ENCODE assay signal across 30 mouse cellular contexts in the genomic region with DNA sequence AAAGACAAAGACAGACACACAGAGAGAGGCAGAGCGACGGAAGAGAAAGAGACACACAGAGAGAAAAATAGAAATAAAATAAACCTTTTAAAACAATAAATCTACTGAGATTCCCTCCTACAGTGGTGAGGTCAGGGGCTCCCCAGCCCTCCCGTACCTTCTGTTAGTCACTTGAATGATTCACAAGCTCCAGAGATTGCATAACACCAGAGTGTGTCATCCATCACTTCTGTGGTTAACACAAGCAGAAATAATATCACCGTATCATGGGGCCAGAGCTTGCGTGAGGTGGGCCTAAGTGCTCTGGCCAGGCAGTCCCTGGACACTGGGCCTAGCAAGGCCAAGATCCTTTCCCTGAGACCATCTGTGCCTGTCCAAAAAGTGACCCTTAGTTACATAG.
DNase-seq lines count a peak whose midpoint lies in the region.
"Had no signal": no experiment of that assay in that cellular context is flagged by ENCODE, and none has a peak within 500 bp of the region (broad histone marks: within the 10 kb centered on the region; RNA-seq: fewer than 3 reads in every experiment).

No protein-coding gene starts in this region.

- H3K4me3 ChIP-seq in embryonic facial prominence, embryonic 10.5 days: no peak overlapping the region
- H3K4me3 ChIP-seq: embryonic facial prominence, embryonic 13.5 days; forebrain, embryonic 12.5 days; heart, embryonic 10.5 days; heart, embryonic 15.5 days had no signal

- H3K9me3 ChIP-seq in embryonic facial prominence, embryonic 10.5 days: no peaks in the 10 kb centered on the region
- H3K9me3 ChIP-seq: embryonic facial prominence, embryonic 13.5 days; forebrain, embryonic 12.5 days; heart, embryonic 10.5 days; heart, embryonic 15.5 days had no signal

- DNase-seq in 416B (ENCODE audit: low read depth): peak; percentile 64
- peak; percentile 75 for DNase-seq in adrenal gland, adult 2 months
- DNase-seq in adrenal gland, postnatal 36 days: peak; percentile 34 to 56
- DNase-seq in kidney, adult 11 months: no peak
- no peak for DNase-seq in embryonic facial prominence, embryonic 10.5 days (ENCODE audit: low spot score)
- no peak for DNase-seq in kidney, adult 18-20 months
- no peak for DNase-seq in left cerebral cortex, postnatal 4 days
- DNase-seq: cerebellum, adult 11-12 months; cerebellum, adult 9-11 months; embryo, embryonic 11 days; forebrain, postnatal 0 days; gastrocnemius, postnatal 25 days; heart, adult 11 months; kidney, adult 8-10 months; kidney, postnatal 4 days; layer of hippocampus, postnatal 36 days; liver; lung, adult 2 months; lung, postnatal 10 days; midbrain, embryonic 14.5 days; right cerebral cortex, postnatal 4 days; thymus, adult 2 months; thymus, postnatal 36 days had no signal

- intact Hi-C loops in left cerebral cortex, postnatal 4 days (cut with DNase I): no loop called here

- H3K4me1 ChIP-seq in embryonic facial prominence, embryonic 10.5 days: peaks cover 13% of the 10 kb centered on the region
- H3K4me1 ChIP-seq: heart, embryonic 10.5 days; heart, embryonic 15.5 days had no signal

- 91% methylated on average over 5 of the region's 5 CpGs for WGBS in embryonic facial prominence, embryonic 10.5 days

- H3K36me3 ChIP-seq in embryonic facial prominence, embryonic 10.5 days (replicated peaks): no peaks in the 10 kb centered on the region
- H3K36me3 ChIP-seq: embryonic facial prominence, embryonic 13.5 days; forebrain, embryonic 12.5 days; heart, embryonic 10.5 days; heart, embryonic 15.5 days had no signal

- no peaks in the 10 kb centered on the region for H3K27me3 ChIP-seq in embryonic facial prominence, embryonic 10.5 days (replicated peaks; ENCODE audit: low read depth, poor library complexity, severe bottlenecking)
- H3K27me3 ChIP-seq: embryonic facial prominence, embryonic 13.5 days; heart, embryonic 15.5 days had no signal

- no peak overlapping the region for H3K27ac ChIP-seq in embryonic facial prominence, embryonic 10.5 days (replicated peaks)
- H3K27ac ChIP-seq: embryonic facial prominence, embryonic 13.5 days; forebrain, embryonic 12.5 days; heart, embryonic 10.5 days; heart, embryonic 15.5 days; kidney, postnatal 0 days; liver, embryonic 14.5 days; macrophage had no signal

Comparison
In these comparisons a context has a peak if more than half of its experiments do, and no peak if none do; other contexts are left out.
1. DNase-seq: peak in 416B (single experiment), adrenal gland, adult 2 months (single experiment) and adrenal gland, postnatal 36 days (2 of 2); none in kidney, adult 11 months (single experiment), embryonic facial prominence, embryonic 10.5 days (single experiment), kidney, adult 18-20 months (single experiment) and left cerebral cortex, postnatal 4 days (single experiment).